Mouse (Mus musculus) megakaryocyte, embryonic 14.5 days (primary cell): Measurements from ENCODE around the gene Dleu7.

Experiments used
- FLI1 ChIP-seq: IDR thresholded peaks from 2 replicates; pipeline ENCODE4 v1.6.1; 2012; ENCODE audit warnings: low read length, inconsistent platforms, mixed read lengths
- GATA1 ChIP-seq: IDR thresholded peaks from 3 replicates; pipeline ENCODE4 v1.6.1; 2012; ENCODE audit warnings: mixed read lengths, low read length, inconsistent platforms, borderline replicate concordance

- no peak for TF ChIP-seq FLI1
- TF ChIP-seq GATA1 = no peak
Measured at GRCm38 (mm10) chr14:62311672-62312071, 18.8 kb upstream of the Dleu7 start.
